15 mouse cellular contexts compared by ENCODE assay signal in the genomic region with DNA sequence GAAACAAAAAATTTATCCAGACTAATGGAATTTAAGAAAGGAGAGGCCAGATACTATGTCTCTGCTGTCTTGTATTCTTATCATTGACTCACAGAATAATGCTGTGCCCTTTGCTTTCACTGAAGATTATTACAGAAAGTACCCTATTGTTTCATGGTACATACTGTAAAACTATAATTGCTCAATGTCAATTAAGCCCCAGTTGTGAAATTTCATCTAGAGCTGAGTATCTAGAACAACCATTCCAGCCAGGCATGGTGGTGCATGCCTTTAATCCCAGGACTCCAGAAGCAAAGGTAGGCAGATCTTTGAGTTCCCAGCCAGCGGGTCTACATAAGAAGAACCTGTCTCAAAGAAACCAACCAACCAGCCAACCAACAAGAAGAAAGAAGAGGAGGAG.
"Had no signal": no experiment of that assay in that cellular context is flagged by ENCODE, and none has a peak within 500 bp of the region (broad histone marks: within the 10 kb centered on the region; RNA-seq: fewer than 3 reads in every experiment).

No protein-coding gene starts in this region.

- H3K4me2 ChIP-seq: neural tube, embryonic 15.5 days; stomach, embryonic 15.5 days had no signal

- H3K4me1 ChIP-seq: neural tube, embryonic 15.5 days had no signal

- H3K9me3 ChIP-seq: neural tube, embryonic 15.5 days; stomach, embryonic 15.5 days had no signal

- DNase-seq: retina, postnatal 1 day; right cerebral cortex, adult 18-20 months; right cerebral cortex, postnatal 14 days; right cerebral cortex, postnatal 25 days; right cerebral cortex, postnatal 4 days; spleen, adult 18-20 months; thymus, adult 18-20 months; thymus, adult 2 months; thymus, postnatal 14 days; thymus, postnatal 25 days; thymus, postnatal 36 days; thymus, postnatal 4 days had no signal

- H3K27me3 ChIP-seq: neural tube, embryonic 15.5 days; stomach, embryonic 15.5 days had no signal

- H3K9ac ChIP-seq: neural tube, embryonic 15.5 days; stomach, embryonic 15.5 days had no signal

- H3K4me3 ChIP-seq: neural tube, embryonic 15.5 days; stomach, embryonic 15.5 days had no signal

- H3K27ac ChIP-seq: neural tube, embryonic 15.5 days; stomach, embryonic 15.5 days; stomach, postnatal 0 days had no signal

- H3K36me3 ChIP-seq: neural tube, embryonic 15.5 days; stomach, embryonic 15.5 days had no signal
